Mouse (Mus musculus): Measurements from ENCODE around the gene Styx. TPM values are rescaled to one million over a fixed set of nuclear protein-coding genes. Genes with fewer than 3 reads are reported as not detected.

Gene Styx
- total RNA-seq, 2 experiments from 2014 or later = 15.2 to 22.0 TPM

GRCm38 (mm10) chr14:45423220-45423619, 72.3 kb downstream of the Styx start:
- peak in 1 of 2 experiments; percentile 44 for DNase-seq (ENCODE audit: extremely low spot score in 1 of 2, low spot score in 2 of 2)
- intact Hi-C loops (cut with DNase I) = loop anchor here (5.0 to 10.0 kb wide), 4 partner anchors 119 to 349 kb away; no protein-coding TSS in a partner anchor

DNA sequence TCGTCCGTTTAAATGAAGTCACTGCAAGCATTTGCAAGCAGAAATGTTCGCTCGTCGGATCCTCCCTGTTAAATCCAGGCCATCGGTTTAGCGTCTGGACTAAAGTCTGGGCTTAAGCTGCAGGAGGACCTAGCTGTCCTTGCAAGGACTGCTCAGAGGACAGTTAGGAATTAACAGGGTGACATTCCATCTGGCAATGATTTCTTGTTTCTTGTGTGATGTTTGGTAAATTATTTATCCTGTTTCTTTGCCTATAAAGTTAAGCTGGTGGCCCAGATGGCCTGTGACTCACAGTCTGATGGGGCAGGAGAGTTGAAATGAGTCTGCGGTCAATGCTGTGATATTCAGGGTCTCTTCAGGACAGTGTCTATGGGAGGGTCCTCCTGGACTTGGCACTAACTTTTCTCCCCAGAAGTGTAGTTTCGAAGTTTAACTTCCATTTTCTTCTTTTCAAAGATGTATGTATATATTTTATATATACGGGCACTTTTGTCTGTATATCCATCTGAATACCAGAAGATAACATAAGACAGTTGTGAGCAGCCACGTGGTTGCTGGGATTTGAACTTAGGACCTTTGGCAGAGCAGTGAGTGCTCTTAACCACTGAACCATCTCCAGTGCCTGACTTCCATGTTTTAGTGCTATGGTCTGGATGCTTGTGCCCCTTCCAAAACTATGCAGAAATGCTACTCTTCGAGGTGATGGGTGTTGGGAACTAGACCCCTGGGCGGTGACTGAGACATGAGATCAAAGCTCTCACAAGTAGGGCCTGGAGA, 79.4 kb downstream of the Styx start:
- intact Hi-C loops (cut with DNase I) = no loop called here
- no peak for DNase-seq (ENCODE audit: extremely low spot score in 1 of 2, low spot score in 2 of 2)

DNA sequence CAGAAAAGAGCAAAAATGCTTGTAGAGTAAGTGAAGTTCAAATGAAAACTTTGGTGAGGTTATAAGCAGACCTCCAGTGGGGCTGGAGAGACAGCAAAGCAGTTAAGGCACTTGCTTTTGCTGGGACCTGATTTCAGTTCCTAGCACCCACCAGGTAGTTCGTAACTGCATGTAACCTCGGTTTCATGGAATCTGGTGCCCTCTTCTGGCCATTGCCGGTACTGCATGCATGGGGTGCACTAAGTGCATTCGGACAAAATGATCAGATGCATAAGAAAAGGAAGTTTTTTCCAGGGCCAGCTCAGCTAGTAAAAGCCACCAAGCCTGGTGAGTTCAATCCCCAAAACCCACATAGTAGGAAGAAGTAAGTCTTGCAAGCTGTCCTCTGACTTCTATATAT, 81.1 kb downstream of the Styx start:
- intact Hi-C loops (cut with DNase I) = no loop called here
- no peak for DNase-seq (ENCODE audit: extremely low spot score in 1 of 2, low spot score in 2 of 2)

GRCm38 (mm10) chr14:45434220-45434619, 83.3 kb downstream of the Styx start:
- intact Hi-C loops (cut with DNase I) = no loop called here

GRCm38 (mm10) chr14:45438250-45438930, 87.5 kb downstream of the Styx start:
- DNase-seq (ENCODE audit: extremely low spot score in 1 of 2, low spot score in 2 of 2) = no peak
- intact Hi-C loops (cut with DNase I) = no loop called here

More at GRCm38 (mm10) chr14:45434220-45434619, 83.3 kb downstream of the Styx start:
- no peak for DNase-seq (ENCODE audit: extremely low spot score in 1 of 2, low spot score in 2 of 2)

DNA sequence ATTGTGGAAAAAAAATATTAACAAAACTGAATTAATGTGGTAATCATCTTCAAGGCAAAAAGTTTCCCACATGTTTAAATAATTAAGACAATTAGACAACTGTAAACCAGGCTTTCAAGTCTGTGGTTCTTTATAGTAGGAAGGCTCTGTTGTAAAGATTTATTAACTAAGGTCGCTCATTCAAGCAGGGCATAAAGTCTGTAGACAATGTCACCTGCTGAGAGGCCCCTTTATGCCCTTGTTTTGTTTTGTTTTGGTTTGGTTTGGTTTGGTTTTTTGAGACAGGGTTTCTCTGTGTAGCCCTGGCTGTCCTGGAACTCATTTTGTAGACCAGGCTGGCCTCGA, 88.0 kb downstream of the Styx start:
- intact Hi-C loops (cut with DNase I) = no loop called here
- DNase-seq (ENCODE audit: extremely low spot score in 1 of 2, low spot score in 2 of 2) = no peak

DNA sequence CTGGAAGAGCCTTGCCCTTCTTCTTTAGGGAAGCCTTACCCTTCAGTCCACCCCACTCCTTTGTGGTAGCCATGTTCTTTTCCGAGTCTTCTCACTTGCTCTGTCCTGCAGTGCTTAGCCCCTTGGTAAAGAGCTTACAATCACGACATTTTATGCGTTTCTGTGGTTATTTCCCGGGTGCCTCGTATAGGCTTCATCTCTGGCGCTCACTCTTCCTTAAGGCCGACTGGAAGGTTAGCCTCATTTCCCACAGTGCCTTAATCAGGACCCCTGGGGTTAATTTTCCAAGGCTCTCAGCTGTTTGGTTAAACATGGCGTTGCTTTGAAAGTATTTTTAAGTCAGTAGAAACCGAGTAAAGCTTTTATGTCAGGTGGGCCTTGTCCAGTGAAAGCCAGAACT, 88.5 kb downstream of the Styx start:
- intact Hi-C loops (cut with DNase I) = no loop called here
- no peak for DNase-seq (ENCODE audit: extremely low spot score in 1 of 2, low spot score in 2 of 2)

DNA sequence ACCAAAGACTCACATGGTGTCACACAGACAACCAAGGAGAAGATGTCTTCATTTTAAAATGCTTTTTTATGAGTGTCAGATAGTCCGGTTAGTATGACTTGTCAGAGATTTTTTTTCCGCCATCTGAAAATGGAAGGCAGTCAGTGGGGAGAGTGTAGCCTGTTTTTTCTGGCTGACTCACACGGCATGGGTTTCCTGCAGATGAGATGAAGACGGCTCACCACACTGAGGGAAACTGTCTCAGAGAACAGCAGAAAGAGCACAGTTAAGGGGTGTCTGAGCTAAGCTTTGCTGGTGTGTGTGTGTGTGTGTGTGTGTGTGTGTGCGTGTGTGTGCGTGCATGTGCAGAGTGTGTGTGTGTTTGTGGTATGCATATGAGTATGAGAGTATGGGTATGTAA, 90.4 kb downstream of the Styx start:
- DNase-seq (ENCODE audit: extremely low spot score in 1 of 2, low spot score in 2 of 2) = no peak
- intact Hi-C loops (cut with DNase I) = no loop called here

DNA sequence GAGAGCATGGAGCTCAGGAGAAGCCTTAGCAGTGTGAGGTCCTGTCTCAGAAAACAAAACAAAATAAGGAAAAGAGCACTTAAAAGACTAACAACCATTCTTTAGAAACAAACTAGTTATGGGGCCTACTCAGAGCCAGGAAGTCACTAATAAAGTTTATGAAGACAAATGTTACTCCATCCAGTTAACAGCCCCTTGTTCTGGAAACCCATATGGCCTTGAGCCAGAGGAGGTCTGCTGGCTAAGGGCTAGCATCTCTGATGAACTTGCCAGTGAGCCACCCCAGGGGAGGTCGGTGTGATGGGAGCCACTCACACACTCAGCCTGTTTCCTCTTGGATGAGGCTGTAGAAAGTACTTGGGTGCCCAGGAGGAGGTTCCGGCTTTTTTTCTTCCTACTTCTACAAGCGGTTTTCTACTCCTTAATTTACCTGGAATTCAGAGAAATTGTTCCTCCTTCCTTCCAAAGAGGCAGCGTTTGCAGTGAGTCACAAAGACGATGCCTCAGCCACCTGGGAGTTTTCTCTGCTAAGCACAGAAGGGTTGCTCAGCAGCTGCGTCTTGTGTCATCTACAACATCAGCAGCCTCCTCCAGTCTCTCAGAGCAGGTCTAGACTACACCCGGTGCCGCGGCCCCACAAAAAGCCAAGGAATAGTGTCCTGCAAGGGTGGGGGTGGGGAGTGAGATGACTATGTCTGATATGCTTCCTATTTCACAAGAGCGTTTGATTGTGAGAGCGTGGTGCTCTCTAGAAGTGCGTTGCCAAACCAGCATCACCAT, 92.1 kb downstream of the Styx start:
- DNase-seq (ENCODE audit: extremely low spot score in 1 of 2, low spot score in 2 of 2) = no peak

DNA sequence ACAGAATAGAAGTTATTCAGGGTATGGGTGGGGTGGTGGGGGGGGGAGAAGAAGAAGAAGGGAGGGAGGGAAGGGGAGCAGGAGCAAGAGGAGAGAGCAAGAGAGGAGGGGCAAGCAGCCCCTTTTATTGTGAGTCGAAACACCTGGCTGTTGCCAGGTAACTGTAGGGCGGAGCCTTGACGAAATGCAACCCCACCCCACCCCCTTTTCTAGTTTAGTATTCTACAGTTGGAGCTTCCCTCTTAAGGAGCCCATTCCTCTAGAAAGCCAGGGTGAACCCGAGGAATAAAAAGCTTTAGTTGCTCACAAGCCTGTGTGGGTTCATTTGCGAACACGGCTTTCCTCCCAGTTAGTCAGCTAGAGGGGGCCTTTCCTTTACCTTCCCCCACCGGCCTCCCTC, 94.0 kb downstream of the Styx start:
- no peak for DNase-seq (ENCODE audit: extremely low spot score in 1 of 2, low spot score in 2 of 2)
- intact Hi-C loops (cut with DNase I) = no loop called here

More for the DNA sequence above, 92.1 kb downstream of the Styx start:
- intact Hi-C loops (cut with DNase I) = no loop called here

DNA sequence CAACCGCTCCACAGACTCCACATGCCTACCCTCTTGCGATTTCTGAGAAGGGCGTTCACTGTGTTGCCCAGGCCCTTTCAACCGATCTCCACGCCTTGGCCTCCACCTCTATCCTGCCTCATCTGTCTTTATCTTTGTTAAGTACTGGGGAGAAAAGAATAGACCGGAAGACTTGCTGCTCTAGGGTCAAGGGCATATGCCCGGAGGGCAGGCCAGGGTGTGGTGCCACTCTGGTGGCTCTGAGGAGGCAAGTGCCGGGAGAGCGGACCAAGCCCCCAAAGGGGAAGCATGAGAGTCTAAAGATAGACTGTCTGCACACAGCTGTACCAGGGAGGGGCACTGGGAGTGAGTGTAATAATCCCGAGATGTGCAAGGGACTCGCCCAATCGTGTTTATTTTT, 94.6 kb downstream of the Styx start:
- intact Hi-C loops (cut with DNase I) = no loop called here

DNA sequence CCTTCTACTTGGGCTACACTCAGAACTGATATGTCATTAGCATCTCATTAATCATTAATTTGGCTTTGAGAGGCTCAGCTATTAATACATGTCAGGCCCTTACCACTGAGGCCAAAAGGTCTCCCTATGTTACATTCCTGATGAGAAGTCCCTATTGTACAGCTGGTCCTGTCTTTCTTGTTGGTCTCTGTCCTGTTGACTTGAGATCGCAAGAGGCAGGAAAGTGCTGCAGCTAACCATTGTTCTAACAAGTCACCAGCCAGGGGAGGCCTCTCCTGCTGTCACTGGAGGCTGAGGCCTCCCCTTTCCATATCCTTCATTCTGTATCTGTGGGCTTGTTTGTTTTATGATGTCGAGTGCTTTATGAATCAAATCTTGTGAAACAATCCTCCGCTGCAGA, 95.9 kb downstream of the Styx start:
- DNase-seq (ENCODE audit: extremely low spot score in 1 of 2, low spot score in 2 of 2) = no peak
- intact Hi-C loops (cut with DNase I) = no loop called here

More for the DNA sequence above, 94.6 kb downstream of the Styx start:
- DNase-seq (ENCODE audit: extremely low spot score in 1 of 2, low spot score in 2 of 2) = no peak

- intact Hi-C loops (cut with DNase I) = no loop called here
These were observed 100.2 kb downstream of the Styx start for GRCm38 (mm10) chr14:45451090-45451489.

DNA sequence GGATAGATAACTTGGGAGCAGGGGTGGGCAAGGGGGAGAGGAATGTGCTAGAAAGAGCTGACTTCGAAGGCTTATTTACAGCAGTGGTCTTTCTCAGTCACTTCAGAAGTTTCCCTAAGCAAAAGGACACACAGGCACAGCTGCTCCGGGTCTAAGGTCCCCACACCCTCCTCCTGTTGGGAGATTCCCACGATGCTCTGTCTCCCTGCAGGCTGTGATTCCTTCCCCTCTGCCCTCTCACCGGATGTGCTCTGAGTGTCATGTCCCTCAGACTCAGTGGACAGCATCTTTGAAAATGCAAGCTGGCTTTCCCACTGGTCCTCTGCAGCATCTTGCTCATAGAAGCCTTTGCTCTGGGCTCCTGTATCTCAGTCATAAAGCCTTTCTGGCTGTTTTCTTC, 101.3 kb downstream of the Styx start:
- intact Hi-C loops (cut with DNase I) = no loop called here
- peak in 1 of 2 experiments; percentile 45 for DNase-seq (ENCODE audit: extremely low spot score in 1 of 2, low spot score in 2 of 2)

More at GRCm38 (mm10) chr14:45451090-45451489, 100.2 kb downstream of the Styx start:
- DNase-seq (ENCODE audit: extremely low spot score in 1 of 2, low spot score in 2 of 2) = no peak

DNA sequence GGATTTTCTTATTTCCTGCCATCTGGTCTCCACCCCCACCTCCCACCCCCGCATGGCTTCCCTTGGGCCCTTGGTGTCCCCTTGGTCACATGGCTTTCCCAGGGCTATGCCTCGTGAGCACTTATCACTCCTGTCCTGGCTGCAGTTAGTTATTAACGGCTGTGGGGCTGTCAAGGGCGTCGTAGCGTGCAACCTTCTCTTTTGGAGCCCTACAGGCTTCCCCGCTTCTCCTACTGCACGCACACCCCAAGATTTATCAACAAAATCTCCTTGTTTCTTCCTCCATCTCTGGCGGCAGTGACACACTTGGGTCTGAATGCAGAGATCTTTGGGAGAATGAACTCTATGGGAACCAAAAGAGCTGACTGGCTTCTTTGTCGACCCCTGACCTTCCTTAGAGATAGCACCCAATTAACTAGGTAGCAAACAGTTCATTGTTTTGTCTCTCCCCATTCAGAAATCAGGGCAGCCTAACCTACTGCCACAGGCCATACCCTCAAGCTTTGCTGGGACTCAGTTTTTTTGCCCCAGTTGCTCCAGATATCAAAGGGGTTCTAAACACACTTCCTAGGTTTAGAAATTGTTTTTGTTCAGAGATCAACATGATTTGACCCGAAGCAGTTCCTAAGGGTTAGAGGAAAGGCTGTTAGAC, 102.1 kb downstream of the Styx start:
- DNase-seq (ENCODE audit: extremely low spot score in 1 of 2, low spot score in 2 of 2) = no peak
- intact Hi-C loops (cut with DNase I) = no loop called here

GRCm38 (mm10) chr14:45453538-45454233, 102.8 kb downstream of the Styx start:
- intact Hi-C loops (cut with DNase I) = no loop called here
- DNase-seq (ENCODE audit: extremely low spot score in 1 of 2, low spot score in 2 of 2) = no peak

- peak in 1 of 2 experiments; percentile 52 for DNase-seq (ENCODE audit: extremely low spot score in 1 of 2, low spot score in 2 of 2)
- intact Hi-C loops (cut with DNase I) = loop anchor here (5.0 kb wide), 1 partner anchor 71 kb away; no protein-coding TSS in a partner anchor
These were observed 105.0 kb downstream of the Styx start for GRCm38 (mm10) chr14:45455651-45456501.

DNA sequence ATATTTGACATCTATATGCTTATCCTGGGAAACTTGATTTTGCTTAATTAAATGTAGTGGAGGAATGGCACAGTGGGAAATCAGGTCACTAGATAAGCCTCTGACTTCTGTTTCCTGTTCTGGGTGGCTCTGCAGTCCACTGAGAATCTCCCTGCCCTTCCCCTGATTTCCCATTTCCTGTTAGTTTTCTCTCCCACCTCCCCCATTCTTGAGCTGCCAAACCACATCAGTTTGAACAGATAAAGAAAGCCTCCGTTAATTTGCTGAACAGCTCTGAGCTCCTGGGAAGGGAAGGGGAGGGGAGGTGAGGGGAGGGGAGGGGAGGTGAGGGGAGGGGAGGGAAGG, 105.6 kb downstream of the Styx start:
- DNase-seq (ENCODE audit: extremely low spot score in 1 of 2, low spot score in 2 of 2) = no peak
- intact Hi-C loops (cut with DNase I) = loop anchor here (5.0 kb wide), 1 partner anchor 71 kb away; no protein-coding TSS in a partner anchor
